Mouse (Mus musculus): ENCODE measurements around the gene Ugt1a8. TPM values are rescaled to one million over a fixed set of nuclear protein-coding genes. Genes with fewer than 3 reads are reported as not detected.
"Not testable (repeated sequence)": the region's sequence is repeated elsewhere in the genome, so short reads cannot be mapped to it uniquely, and the experiment has no call there.

Gene Ugt1a8
- polyA plus RNA-seq, 1 experiment from 2014 or later: not detected

GRCm38 (mm10) chr1:88143966-88144675 lies 56.5 kb downstream of the Ugt1a8 start:
- H3K27me3 ChIP-seq (ENCODE audit: control insufficient read depth, insufficient read depth, low read length); H3K36me3 ChIP-seq (ENCODE audit: control insufficient read depth, insufficient read depth, low read length); H3K27ac ChIP-seq (ENCODE audit: low read depth, low read length); H3K4me1 ChIP-seq (ENCODE audit: control insufficient read depth, insufficient read depth, low read length); H3K9me3 ChIP-seq (ENCODE audit: control insufficient read depth, low read length); H3K9ac ChIP-seq (ENCODE audit: low read depth, low read length); H3K4me2 ChIP-seq (replicated peaks; ENCODE audit: low read depth, low read length); H3K4me3 ChIP-seq (ENCODE audit: low read length): not testable (repeated sequence)
- WGBS: 4% methylated on average over 5 of the region's 5 CpGs
- peak; percentile 60; the same call in 1 of the 2 replicates for ATAC-seq (ENCODE audit: low FRiP score, low TSS enrichment)

GRCm38 (mm10) chr1:88145278-88145677 lies 57.7 kb downstream of the Ugt1a8 start:
- not testable (repeated sequence) for H3K27me3 ChIP-seq (ENCODE audit: control insufficient read depth, insufficient read depth, low read length); H3K27ac ChIP-seq (ENCODE audit: low read depth, low read length); H3K36me3 ChIP-seq (ENCODE audit: control insufficient read depth, insufficient read depth, low read length); H3K9ac ChIP-seq (ENCODE audit: low read depth, low read length); H3K4me1 ChIP-seq (ENCODE audit: control insufficient read depth, insufficient read depth, low read length); H3K9me3 ChIP-seq (ENCODE audit: control insufficient read depth, low read length); ATAC-seq (ENCODE audit: low FRiP score, low TSS enrichment); H3K4me3 ChIP-seq (ENCODE audit: low read length); H3K4me2 ChIP-seq (replicated peaks; ENCODE audit: low read depth, low read length)
- 68% methylated on average over 2 of the region's 2 CpGs for WGBS

GRCm38 (mm10) chr1:88150133-88150532 lies 62.5 kb downstream of the Ugt1a8 start:
- not testable (repeated sequence) for H3K27me3 ChIP-seq (ENCODE audit: control insufficient read depth, insufficient read depth, low read length); H3K27ac ChIP-seq (ENCODE audit: low read depth, low read length); H3K4me2 ChIP-seq (replicated peaks; ENCODE audit: low read depth, low read length); H3K4me3 ChIP-seq (ENCODE audit: low read length); H3K9ac ChIP-seq (ENCODE audit: low read depth, low read length); H3K9me3 ChIP-seq (ENCODE audit: control insufficient read depth, low read length); H3K36me3 ChIP-seq (ENCODE audit: control insufficient read depth, insufficient read depth, low read length); H3K4me1 ChIP-seq (ENCODE audit: control insufficient read depth, insufficient read depth, low read length)
- ATAC-seq (ENCODE audit: low FRiP score, low TSS enrichment): peak; percentile 49; the same call in 1 of the 2 replicates
- WGBS: 90% methylated on average over 2 of the region's 2 CpGs

- WGBS: 79% methylated on average over 2 of the region's 2 CpGs
- Histone ChIP-seq H3K4me1 (ENCODE audit: control insufficient read depth, insufficient read depth, low read length) (no peaks in the 10 kb centered on the region), H3K27me3 (ENCODE audit: control insufficient read depth, insufficient read depth, low read length) (no peaks in the 10 kb centered on the region), H3K36me3 (ENCODE audit: control insufficient read depth, insufficient read depth, low read length) (no peaks in the 10 kb centered on the region), H3K27ac (ENCODE audit: low read depth, low read length) (no peak overlapping the region), H3K9ac (ENCODE audit: low read depth, low read length) (no peak overlapping the region), H3K4me2 (replicated peaks; ENCODE audit: low read depth, low read length) (no peak overlapping the region), H3K4me3 (ENCODE audit: low read length) (no peak overlapping the region), H3K9me3 (ENCODE audit: control insufficient read depth, low read length) (no peaks in the 10 kb centered on the region)
- ATAC-seq (ENCODE audit: low FRiP score, low TSS enrichment): no peak
These were observed 70.8 kb downstream of the Ugt1a8 start for GRCm38 (mm10) chr1:88158430-88158829.

- no peaks in the 10 kb centered on the region for H3K9me3 ChIP-seq (ENCODE audit: control insufficient read depth, low read length)
- no peaks in the 10 kb centered on the region for H3K36me3 ChIP-seq (ENCODE audit: control insufficient read depth, insufficient read depth, low read length)
- ATAC-seq (ENCODE audit: low FRiP score, low TSS enrichment): no peak
- H3K4me3 ChIP-seq (ENCODE audit: low read length): no peak within 1 kb of the TSS
- H3K27ac ChIP-seq (ENCODE audit: low read depth, low read length): no peak within 1 kb of the TSS
- no peak within 1 kb of the TSS for H3K4me2 ChIP-seq (replicated peaks; ENCODE audit: low read depth, low read length)
- no peaks in the 10 kb centered on the region for H3K4me1 ChIP-seq (ENCODE audit: control insufficient read depth, insufficient read depth, low read length)
- no peaks in the 10 kb centered on the region for H3K27me3 ChIP-seq (ENCODE audit: control insufficient read depth, insufficient read depth, low read length)
- 84% methylated on average over 5 of the region's 5 CpGs for WGBS
- no peak within 1 kb of the TSS for H3K9ac ChIP-seq (ENCODE audit: low read depth, low read length)
These were observed 78.1 kb downstream of the Ugt1a8 start, which contains the start of gene Ugt1a5 for GRCm38 (mm10) chr1:88165711-88166110. Ugt1a5 (plus strand) TSS chr1:88166012.

- WGBS: 91% methylated on average over 5 of the region's 7 CpGs
- not testable (repeated sequence) for H3K9ac ChIP-seq (ENCODE audit: low read depth, low read length)
These were observed 84.6 kb downstream of the Ugt1a8 start for GRCm38 (mm10) chr1:88172190-88172589.

GRCm38 (mm10) chr1:88179657-88180056 lies 92.0 kb downstream of the Ugt1a8 start:
- Histone ChIP-seq H3K4me1 (ENCODE audit: control insufficient read depth, insufficient read depth, low read length) (no peaks in the 10 kb centered on the region), H3K9ac (ENCODE audit: low read depth, low read length) (no peak overlapping the region), H3K9me3 (ENCODE audit: control insufficient read depth, low read length) (peaks cover 14% of the 10 kb centered on the region), H3K4me3 (ENCODE audit: low read length) (no peak overlapping the region), H3K27me3 (ENCODE audit: control insufficient read depth, insufficient read depth, low read length) (no peaks in the 10 kb centered on the region), H3K36me3 (ENCODE audit: control insufficient read depth, insufficient read depth, low read length) (no peaks in the 10 kb centered on the region), H3K4me2 (replicated peaks; ENCODE audit: low read depth, low read length) (no peak overlapping the region), H3K27ac (ENCODE audit: low read depth, low read length) (no peak overlapping the region)
- 89% methylated on average over 1 of the region's 1 CpGs for WGBS
- no peak for ATAC-seq (ENCODE audit: low FRiP score, low TSS enrichment)

More at GRCm38 (mm10) chr1:88172190-88172589, 84.6 kb downstream of the Ugt1a8 start:
- not testable (repeated sequence) for H3K4me2 ChIP-seq (replicated peaks; ENCODE audit: low read depth, low read length); H3K27me3 ChIP-seq (ENCODE audit: control insufficient read depth, insufficient read depth, low read length); H3K4me3 ChIP-seq (ENCODE audit: low read length); ATAC-seq (ENCODE audit: low FRiP score, low TSS enrichment); H3K9me3 ChIP-seq (ENCODE audit: control insufficient read depth, low read length); H3K4me1 ChIP-seq (ENCODE audit: control insufficient read depth, insufficient read depth, low read length); H3K36me3 ChIP-seq (ENCODE audit: control insufficient read depth, insufficient read depth, low read length); H3K27ac ChIP-seq (ENCODE audit: low read depth, low read length)

- Histone ChIP-seq H3K36me3 (ENCODE audit: control insufficient read depth, insufficient read depth, low read length) (no peaks in the 10 kb centered on the region), H3K4me2 (replicated peaks; ENCODE audit: low read depth, low read length) (no peak overlapping the region), H3K27me3 (ENCODE audit: control insufficient read depth, insufficient read depth, low read length) (no peaks in the 10 kb centered on the region), H3K27ac (ENCODE audit: low read depth, low read length) (no peak overlapping the region), H3K4me3 (ENCODE audit: low read length) (no peak overlapping the region), H3K4me1 (ENCODE audit: control insufficient read depth, insufficient read depth, low read length) (no peaks in the 10 kb centered on the region), H3K9me3 (ENCODE audit: control insufficient read depth, low read length) (no peaks in the 10 kb centered on the region), H3K9ac (ENCODE audit: low read depth, low read length) (no peak overlapping the region)
- WGBS: 83% methylated on average over 5 of the region's 5 CpGs
- no peak for ATAC-seq (ENCODE audit: low FRiP score, low TSS enrichment)
These were observed 98.8 kb downstream of the Ugt1a8 start for GRCm38 (mm10) chr1:88186325-88186935.

- H3K27ac ChIP-seq (ENCODE audit: low read depth, low read length): no peak overlapping the region
- no peaks in the 10 kb centered on the region for H3K27me3 ChIP-seq (ENCODE audit: control insufficient read depth, insufficient read depth, low read length)
- H3K4me3 ChIP-seq (ENCODE audit: low read length): no peak overlapping the region
- no peaks in the 10 kb centered on the region for H3K4me1 ChIP-seq (ENCODE audit: control insufficient read depth, insufficient read depth, low read length)
- H3K4me2 ChIP-seq (replicated peaks; ENCODE audit: low read depth, low read length): no peak overlapping the region
- WGBS: 74% methylated on average over 3 of the region's 3 CpGs
- no peaks in the 10 kb centered on the region for H3K36me3 ChIP-seq (ENCODE audit: control insufficient read depth, insufficient read depth, low read length)
- H3K9me3 ChIP-seq (ENCODE audit: control insufficient read depth, low read length): no peaks in the 10 kb centered on the region
- H3K9ac ChIP-seq (ENCODE audit: low read depth, low read length): no peak overlapping the region
- ATAC-seq (ENCODE audit: low FRiP score, low TSS enrichment): no peak
These were observed 104.5 kb downstream of the Ugt1a8 start for GRCm38 (mm10) chr1:88192136-88192535.
